Mouse (Mus musculus) right cerebral cortex, adult 18-20 months (tissue): Measurements from ENCODE around the gene Ubl5.
"Not testable (repeated sequence)": the region's sequence is repeated elsewhere in the genome, so short reads cannot be mapped to it uniquely, and the experiment has no call there.

Source experiments
- DNase-seq: peaks from one replicate; pipeline ENCODE4 v3.0.0; 2022; ENCODE audit warnings: mixed read lengths

Ubl5 gene

DNA sequence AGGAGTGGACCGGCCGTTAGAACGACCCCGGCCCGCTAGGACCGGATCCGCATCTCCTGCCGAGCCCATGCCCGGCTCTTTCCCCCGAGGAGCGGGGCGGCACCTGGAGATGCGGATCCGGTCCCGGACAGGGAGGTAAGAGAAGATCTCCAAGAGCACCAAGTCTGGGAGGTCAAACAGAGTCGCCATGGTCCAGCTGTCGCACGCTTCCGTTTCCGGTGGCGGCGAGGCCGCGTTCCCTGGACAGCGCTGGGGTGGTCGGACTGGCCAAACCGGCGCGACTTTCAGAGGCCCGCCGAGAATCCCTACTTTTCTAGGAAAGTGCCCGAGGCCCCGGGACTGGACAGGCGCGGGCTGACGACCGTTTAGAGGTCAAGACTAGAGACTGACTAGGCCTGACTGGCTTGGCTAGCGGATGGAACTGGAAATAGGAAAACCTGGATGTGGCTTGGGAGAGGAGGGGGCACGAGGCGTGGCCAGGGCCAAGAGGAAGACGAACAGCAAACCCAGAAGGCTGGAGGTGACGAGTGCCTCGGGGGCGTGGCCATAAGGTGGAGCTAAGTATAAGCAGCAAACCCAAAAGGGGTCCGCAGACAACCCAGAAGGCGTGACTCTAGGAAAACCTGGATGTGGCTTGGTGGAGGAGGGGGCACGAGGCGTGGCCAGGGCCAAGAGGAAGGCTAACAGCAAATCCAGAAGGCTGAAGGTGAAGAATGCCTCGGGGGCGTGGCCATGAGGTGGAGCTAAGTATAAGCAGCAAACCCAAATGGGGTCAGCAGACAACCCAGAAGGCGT is at the start of gene Ubl5:
Ubl5 (plus strand) TSS at position 778 of the 795 bp plus-strand sequence.
- no peak for DNase-seq

DNA sequence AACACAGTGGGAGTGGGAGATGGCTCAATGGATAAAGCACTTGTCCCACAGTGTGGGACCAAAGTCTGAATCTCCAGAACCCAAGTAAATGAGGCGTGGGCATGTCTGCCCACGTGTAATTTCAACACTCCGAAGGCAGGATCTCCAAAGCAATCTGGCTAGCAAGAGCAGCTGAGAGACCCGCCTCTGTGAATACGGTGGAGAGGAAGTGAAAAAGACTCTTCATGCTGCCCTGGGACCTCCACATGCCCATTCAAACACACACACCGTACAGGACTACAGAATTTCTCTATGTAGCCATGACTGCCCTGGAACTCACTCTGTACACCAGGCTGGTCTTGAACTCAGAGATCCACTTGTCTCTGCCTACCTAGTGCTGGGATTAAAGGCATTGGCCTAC is 41.4 kb upstream of the Ubl5 start:
- no peak for DNase-seq

GRCm38 (mm10) chr9:20606269-20606668 is 36.4 kb upstream of the Ubl5 start:
- DNase-seq: no peak

- DNase-seq: peak; percentile 88
Observed at GRCm38 (mm10) chr9:20607100-20607974, 35.3 kb upstream of the Ubl5 start.

DNA sequence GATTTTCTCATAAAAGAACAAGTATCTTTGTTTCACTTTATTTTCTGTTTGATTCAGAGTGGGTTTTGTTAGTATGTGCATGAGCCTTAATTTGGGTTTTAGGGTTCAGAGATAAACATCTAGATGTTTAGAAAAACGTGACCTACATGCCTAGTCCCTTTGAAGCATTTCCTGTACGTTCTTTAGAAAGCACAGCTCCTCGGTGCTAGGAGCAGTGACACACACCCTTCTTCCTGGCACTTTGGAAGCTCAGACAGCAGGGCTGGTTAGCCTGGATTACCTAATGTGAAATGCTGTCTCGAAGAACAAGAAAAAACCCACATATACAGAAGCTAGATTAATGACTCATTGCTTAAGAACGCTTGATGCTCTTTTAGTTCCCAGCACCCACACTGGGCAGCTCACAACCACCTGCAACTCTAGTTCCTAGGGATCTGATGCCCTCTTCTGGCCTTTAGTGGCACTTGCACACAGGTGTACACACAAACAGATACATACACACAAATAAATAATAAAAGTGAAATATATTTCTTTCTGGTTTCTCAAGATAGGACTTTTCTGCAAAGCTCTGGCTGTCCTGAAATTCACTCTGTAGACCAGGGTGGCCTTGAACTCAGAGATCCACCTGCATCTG is 32.7 kb upstream of the Ubl5 start:
- no peak for DNase-seq

DNA sequence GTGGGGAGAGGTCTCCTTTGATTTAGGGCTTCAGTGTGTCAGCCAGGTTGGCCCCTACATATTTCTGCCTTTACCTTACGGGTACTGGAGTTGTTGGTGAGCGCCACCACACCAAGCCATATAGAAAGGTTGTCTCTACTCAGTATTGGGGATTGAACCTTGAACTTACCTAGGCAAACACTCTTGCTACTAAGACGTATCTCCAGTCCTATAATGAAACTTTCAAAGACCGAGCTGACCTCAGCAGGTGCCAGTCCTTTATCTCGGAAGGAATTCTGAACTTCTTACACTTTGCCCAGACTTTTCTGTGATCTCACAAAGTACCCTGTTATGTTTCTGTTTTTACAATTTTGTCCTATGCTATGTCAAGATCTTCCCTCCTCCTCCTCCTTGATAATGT is 30.7 kb upstream of the Ubl5 start:
- DNase-seq: no peak

GRCm38 (mm10) chr9:20616685-20617084 is 26.0 kb upstream of the Ubl5 start:
- no peak for DNase-seq

- DNase-seq: no peak
Observed at GRCm38 (mm10) chr9:20631332-20631731, 11.3 kb upstream of the Ubl5 start.

GRCm38 (mm10) chr9:20635676-20636075 is 7.0 kb upstream of the Ubl5 start:
- DNase-seq: not testable (repeated sequence)

DNA sequence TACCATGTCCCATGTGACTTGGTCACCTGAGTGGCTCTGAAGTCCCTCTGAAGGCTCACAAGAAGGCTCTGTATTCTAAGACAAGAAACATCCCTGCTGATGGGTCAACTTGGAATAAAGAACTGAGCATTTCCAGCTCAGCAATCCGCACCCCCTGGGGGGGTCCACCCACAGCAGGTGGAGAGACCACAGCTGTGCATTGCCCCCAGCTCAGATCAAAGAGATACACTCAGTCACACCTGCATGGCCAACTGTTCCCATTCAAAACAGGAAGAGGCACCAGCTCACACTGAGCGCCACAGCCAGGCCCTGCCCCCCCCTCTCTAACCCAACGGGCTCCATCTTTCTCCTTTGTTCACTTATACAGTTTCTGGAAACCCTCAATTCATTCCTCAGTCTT is 6.4 kb upstream of the Ubl5 start:
- no peak for DNase-seq

DNA sequence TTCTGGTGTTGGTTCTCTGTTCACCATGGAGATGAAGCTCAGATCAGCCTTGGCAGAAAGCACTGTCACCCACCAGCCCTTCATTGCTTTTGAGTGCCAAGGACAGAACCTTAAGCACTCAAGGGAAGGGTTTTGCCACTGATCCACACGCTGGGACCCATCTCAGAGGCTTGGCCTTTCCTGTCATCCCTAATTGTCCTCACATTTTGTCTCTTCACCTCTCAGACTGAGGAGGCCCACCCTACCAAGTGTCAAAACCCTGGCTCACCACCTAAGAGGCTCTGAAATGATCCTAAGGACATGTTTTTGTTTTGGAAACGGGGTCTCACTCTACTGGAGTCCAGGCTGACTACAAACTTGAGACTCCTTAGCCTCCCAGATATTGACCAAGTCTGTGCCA is 5.9 kb upstream of the Ubl5 start:
- DNase-seq: no peak

DNA sequence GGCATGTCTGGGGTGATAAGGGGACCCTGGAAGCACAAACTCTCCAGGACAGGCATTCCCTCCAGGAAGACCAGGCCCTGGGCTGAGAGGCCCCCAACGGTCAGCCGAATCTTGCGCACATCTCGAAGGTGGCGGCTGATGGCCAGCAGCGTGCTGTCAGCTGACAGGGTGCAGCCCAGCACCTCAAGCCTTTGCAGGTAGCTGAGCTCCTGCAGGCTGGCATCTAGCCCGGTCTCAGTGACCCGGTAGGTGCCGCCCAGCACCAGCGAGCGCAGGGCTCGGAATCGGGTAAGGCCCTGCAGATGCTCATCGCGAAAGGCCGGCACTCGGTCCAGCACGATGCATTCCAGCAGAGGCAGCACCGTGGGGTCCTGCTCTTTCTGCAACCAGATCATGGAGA is 4.1 kb upstream of the Ubl5 start:
- DNase-seq: no peak

- no peak for DNase-seq
Observed at GRCm38 (mm10) chr9:20639486-20639885, 3.2 kb upstream of the Ubl5 start.

GRCm38 (mm10) chr9:20641501-20641900 is 1.2 kb upstream of the Ubl5 start:
- DNase-seq: no peak

DNA sequence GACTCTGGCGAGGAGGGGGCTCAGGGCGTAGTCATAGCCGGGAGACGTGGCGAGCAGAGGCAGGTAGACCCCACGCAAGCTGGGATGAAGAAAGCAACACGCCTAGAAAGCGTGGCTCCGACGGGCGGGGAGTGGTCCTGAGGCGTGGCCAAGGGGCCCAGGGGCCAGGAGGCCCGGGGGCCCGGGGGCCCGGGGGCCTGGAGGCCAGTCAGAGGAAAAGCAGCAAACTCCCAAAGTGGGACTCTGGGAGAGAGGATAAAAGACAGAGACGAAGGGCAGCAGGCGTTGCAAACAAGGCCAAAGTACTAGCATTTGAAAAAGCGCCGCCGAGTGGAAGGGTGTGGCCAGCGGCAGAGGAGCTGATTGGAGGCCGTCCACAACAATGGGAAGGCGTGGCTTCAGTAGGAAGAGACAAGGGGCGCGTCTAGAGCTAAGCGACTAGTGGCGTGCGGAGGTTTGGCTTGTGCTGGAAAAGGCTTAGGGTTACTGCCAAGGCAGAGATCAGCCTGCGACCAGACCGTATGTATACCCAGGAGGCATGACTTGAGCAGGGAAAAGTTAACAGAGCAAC is 303 bp downstream of the Ubl5 start:
- DNase-seq: peak; percentile 78

GRCm38 (mm10) chr9:20643781-20644180 is 1.1 kb downstream of the Ubl5 start:
- no peak for DNase-seq

DNA sequence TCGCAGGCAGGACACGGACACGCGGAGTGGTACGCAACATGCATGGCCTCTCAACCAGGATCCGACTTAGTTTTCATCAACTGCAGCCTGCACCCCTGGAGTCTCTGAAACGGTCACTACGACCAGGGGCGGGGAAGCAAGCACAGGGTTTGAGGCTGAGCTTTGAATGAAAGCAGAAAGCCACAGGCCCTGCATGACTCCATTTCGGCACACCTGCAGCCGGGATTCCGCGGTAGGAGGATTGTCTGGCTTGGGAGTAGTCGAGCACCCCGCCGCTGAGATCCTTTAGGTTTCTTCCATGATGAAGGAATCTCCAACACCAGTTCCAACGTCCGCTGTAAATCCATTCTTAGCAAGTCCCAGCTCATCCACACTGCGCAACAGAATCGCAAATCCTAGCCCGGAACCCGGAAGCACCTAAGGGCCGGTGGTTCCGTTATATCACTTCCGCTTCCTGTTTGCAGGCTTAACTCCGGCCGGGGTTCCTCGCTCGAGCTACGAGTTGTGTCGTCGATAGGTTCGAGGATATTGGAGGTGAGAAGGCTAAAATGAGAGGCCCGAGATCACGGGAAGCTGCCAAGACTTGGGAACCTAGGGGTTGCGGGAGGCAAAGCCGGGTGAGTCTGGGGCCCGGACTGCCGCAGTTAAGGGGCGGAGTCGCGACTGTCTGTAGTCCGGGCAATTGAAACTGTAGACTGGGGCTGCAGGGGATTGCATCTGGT is 1.8 kb downstream of the Ubl5 start, which contains the start of gene Fbxl12:
Fbxl12 (minus strand) TSS at position 408 of the 722 bp plus-strand sequence.
- DNase-seq: peak; percentile 79

GRCm38 (mm10) chr9:20645121-20645520 is 2.4 kb downstream of the Ubl5 start:
- peak; percentile 29 for DNase-seq

GRCm38 (mm10) chr9:20651602-20652259 is 9.1 kb downstream of the Ubl5 start, which contains the start of gene Pin1:
Gene Pin1, plus strand, starts transcription at chr9:20652095.
- DNase-seq: peak; percentile 99

DNA sequence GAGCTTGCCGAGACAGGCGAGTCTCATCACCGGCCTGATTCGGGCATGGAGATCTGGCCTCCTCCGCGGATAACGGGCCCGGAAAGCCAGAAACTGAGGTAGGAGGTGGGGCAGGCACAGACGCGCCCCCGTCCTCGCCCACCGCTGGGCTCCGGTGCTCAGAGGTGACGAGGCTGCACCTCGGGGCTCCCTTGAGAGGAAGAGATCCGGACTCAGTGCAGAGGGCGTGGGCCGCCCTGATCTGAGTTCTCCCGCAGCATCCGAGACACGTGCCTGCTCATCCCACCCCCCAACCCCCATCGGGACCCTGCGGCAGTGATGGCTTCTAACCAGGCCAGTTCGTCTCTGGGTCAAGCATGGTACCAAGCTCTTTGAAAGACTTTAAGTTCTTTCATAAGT is 9.6 kb downstream of the Ubl5 start:
- DNase-seq: no peak

DNA sequence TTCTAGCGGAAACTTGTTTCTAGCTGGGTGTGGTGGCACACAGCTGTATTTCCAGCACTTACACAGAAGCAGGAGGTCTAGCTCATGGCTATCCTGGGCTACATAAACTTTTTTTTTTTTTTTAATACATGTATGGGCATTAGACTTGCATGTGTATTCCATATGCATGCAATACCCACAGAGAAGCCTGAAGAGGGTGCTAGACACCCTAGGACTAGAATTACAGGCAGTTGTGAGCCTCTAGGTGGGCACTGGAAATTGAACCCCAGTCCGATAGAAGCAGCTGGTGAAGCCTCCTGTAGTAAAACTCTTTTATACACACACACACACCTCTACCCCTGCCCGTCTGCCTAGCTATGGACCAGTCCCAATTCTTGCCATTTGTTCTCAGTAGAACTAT is 11.2 kb downstream of the Ubl5 start:
- DNase-seq: no peak

GRCm38 (mm10) chr9:20657546-20657945 is 14.9 kb downstream of the Ubl5 start:
- DNase-seq: no peak
